Mouse (Mus musculus): ENCODE measurements around the gene Mms22l. TPM values are rescaled to one million over a fixed set of nuclear protein-coding genes. Genes with fewer than 3 reads are reported as not detected.
"Not testable (repeated sequence)": the region's sequence is repeated elsewhere in the genome, so short reads cannot be mapped to it uniquely, and the experiment has no call there.

Mms22l gene
- total RNA-seq, 4 experiments from 2014 or later, result 0.15 TPM; not detected in 3

GRCm38 (mm10) chr4:24620440-24620839 is 124.2 kb downstream of the Mms22l start:
- DNase-seq (ENCODE audit: low spot score in 2 of 2), result no peak

GRCm38 (mm10) chr4:24621422-24622187 is 125.4 kb downstream of the Mms22l start:
- DNase-seq (ENCODE audit: low spot score in 2 of 2), result no peak

- no peak for DNase-seq (ENCODE audit: low spot score in 2 of 2)
Observed at GRCm38 (mm10) chr4:24625951-24626584, 129.8 kb downstream of the Mms22l start.

- no peak for DNase-seq (ENCODE audit: low spot score in 2 of 2)
Observed at GRCm38 (mm10) chr4:24626686-24627085, 130.4 kb downstream of the Mms22l start.

GRCm38 (mm10) chr4:24627871-24628270 is 131.6 kb downstream of the Mms22l start:
- DNase-seq (ENCODE audit: low spot score in 2 of 2), result no peak

- no peak for DNase-seq (ENCODE audit: low spot score in 2 of 2)
Observed at GRCm38 (mm10) chr4:24630430-24630829, 134.2 kb downstream of the Mms22l start.

- no peak for DNase-seq (ENCODE audit: low spot score in 2 of 2)
Observed at GRCm38 (mm10) chr4:24631177-24631911, 135.1 kb downstream of the Mms22l start.

GRCm38 (mm10) chr4:24642306-24642705 is 146.1 kb downstream of the Mms22l start:
- no peak for DNase-seq (ENCODE audit: low spot score in 2 of 2)

- not testable (repeated sequence) for DNase-seq (ENCODE audit: low spot score in 2 of 2)
Observed at GRCm38 (mm10) chr4:24644735-24645134, 148.5 kb downstream of the Mms22l start.
